Mouse (Mus musculus): ENCODE measurements around the gene Cnn2. TPM values are rescaled to one million over a fixed set of nuclear protein-coding genes. Genes with fewer than 3 reads are reported as not detected.

Cnn2 gene
- polyA plus RNA-seq, 1 experiment from 2014 or later = 296 TPM

- WGBS = 84% methylated on average over 6 of the region's 6 CpGs
Observed at GRCm38 (mm10) chr10:80011740-80012139, 23.4 kb downstream of the Cnn2 start.

GRCm38 (mm10) chr10:80013609-80014008 lies 25.2 kb downstream of the Cnn2 start:
- Histone ChIP-seq H3K27me3 (peaks cover 40% of the 10 kb centered on the region), H3K9me3 (replicated peaks) (peaks cover 9% of the 10 kb centered on the region), H3K4me2 (replicated peaks) (no peak overlapping the region), H3K27ac (replicated peaks) (no peak overlapping the region), H3K4me3 (replicated peaks) (no peak overlapping the region), H3K36me3 (peaks cover 28% of the 10 kb centered on the region), H3K9ac (no peak overlapping the region), H3K4me1 (peaks cover 7% of the 10 kb centered on the region)
- 27% methylated on average over 25 of the region's 25 CpGs for WGBS
- no peak for ATAC-seq (ENCODE audit: insufficient number of reproducible peaks, low FRiP score, low TSS enrichment, low read depth)

More at GRCm38 (mm10) chr10:80011740-80012139, 23.4 kb downstream of the Cnn2 start:
- peaks cover 28% of the 10 kb centered on the region for H3K36me3 ChIP-seq
- peaks cover 40% of the 10 kb centered on the region for H3K27me3 ChIP-seq
- no peak overlapping the region for H3K9ac ChIP-seq
- no peak overlapping the region for H3K27ac ChIP-seq (replicated peaks)
- peaks cover 5% of the 10 kb centered on the region; the same call in 1 of the 2 replicates for H3K4me1 ChIP-seq
- ATAC-seq (ENCODE audit: insufficient number of reproducible peaks, low FRiP score, low TSS enrichment, low read depth) = no peak
- no peak overlapping the region for H3K4me3 ChIP-seq (replicated peaks)
- peaks cover 9% of the 10 kb centered on the region for H3K9me3 ChIP-seq (replicated peaks)
- H3K4me2 ChIP-seq (replicated peaks) = no peak overlapping the region

- Histone ChIP-seq H3K27ac (replicated peaks) (no peak overlapping the region), H3K9ac (no peak overlapping the region), H3K36me3 (peaks cover 21% of the 10 kb centered on the region), H3K27me3 (peaks cover 44% of the 10 kb centered on the region), H3K9me3 (replicated peaks) (peaks cover 9% of the 10 kb centered on the region), H3K4me3 (replicated peaks) (no peak overlapping the region), H3K4me2 (replicated peaks) (no peak overlapping the region), H3K4me1 (peaks cover 18% of the 10 kb centered on the region)
- 0 out of 2 replicates have a peak, but pooled peaks have one; percentile 9 for ATAC-seq (ENCODE audit: insufficient number of reproducible peaks, low FRiP score, low TSS enrichment, low read depth)
- WGBS = 15% methylated on average over 28 of the region's 28 CpGs
Observed at GRCm38 (mm10) chr10:80014484-80015290, 26.3 kb downstream of the Cnn2 start.

GRCm38 (mm10) chr10:80015583-80015982 lies 27.2 kb downstream of the Cnn2 start:
- Histone ChIP-seq H3K27me3 (peaks cover 45% of the 10 kb centered on the region), H3K4me1 (peaks cover 26% of the 10 kb centered on the region), H3K36me3 (peaks cover 13% of the 10 kb centered on the region), H3K4me3 (replicated peaks) (no peak overlapping the region), H3K4me2 (replicated peaks) (no peak overlapping the region), H3K27ac (replicated peaks) (no peak overlapping the region), H3K9me3 (replicated peaks) (peaks cover 7% of the 10 kb centered on the region), H3K9ac (no peak overlapping the region)
- ATAC-seq (ENCODE audit: insufficient number of reproducible peaks, low FRiP score, low TSS enrichment, low read depth) = no peak
- WGBS = 72% methylated on average over 10 of the region's 10 CpGs

- H3K27me3 ChIP-seq = peaks cover 45% of the 10 kb centered on the region
- WGBS = 70% methylated on average over 11 of the region's 11 CpGs
Observed at GRCm38 (mm10) chr10:80016511-80016910, 28.1 kb downstream of the Cnn2 start, which contains the start of gene Arhgap45. Gene Arhgap45, plus strand, starts transcription at chr10:80016653.

GRCm38 (mm10) chr10:80016931-80017330 lies 28.5 kb downstream of the Cnn2 start:
- Histone ChIP-seq H3K4me2 (replicated peaks) (no peak overlapping the region), H3K36me3 (no peaks in the 10 kb centered on the region), H3K27me3 (peaks cover 42% of the 10 kb centered on the region), H3K4me1 (peaks cover 28% of the 10 kb centered on the region), H3K9ac (no peak overlapping the region), H3K9me3 (replicated peaks) (no peaks in the 10 kb centered on the region), H3K27ac (replicated peaks) (no peak overlapping the region), H3K4me3 (replicated peaks) (no peak overlapping the region)
- 89% methylated on average over 10 of the region's 10 CpGs for WGBS
- ATAC-seq (ENCODE audit: insufficient number of reproducible peaks, low FRiP score, low TSS enrichment, low read depth) = no peak

More at GRCm38 (mm10) chr10:80016511-80016910, 28.1 kb downstream of the Cnn2 start, which contains the start of gene Arhgap45:
- no peak within 1 kb of the TSS for H3K4me3 ChIP-seq (replicated peaks)
- H3K27ac ChIP-seq (replicated peaks) = no peak within 1 kb of the TSS
- peaks cover 3% of the 10 kb centered on the region; the same call in 1 of the 2 replicates for H3K36me3 ChIP-seq
- no peak within 1 kb of the TSS for H3K9ac ChIP-seq
- peaks cover 28% of the 10 kb centered on the region for H3K4me1 ChIP-seq
- ATAC-seq (ENCODE audit: insufficient number of reproducible peaks, low FRiP score, low TSS enrichment, low read depth) = no peak
- H3K4me2 ChIP-seq (replicated peaks) = no peak within 1 kb of the TSS
- H3K9me3 ChIP-seq (replicated peaks) = no peaks in the 10 kb centered on the region

GRCm38 (mm10) chr10:80017361-80017760 lies 29.0 kb downstream of the Cnn2 start:
- ATAC-seq (ENCODE audit: insufficient number of reproducible peaks, low FRiP score, low TSS enrichment, low read depth) = no peak
- H3K27me3 ChIP-seq = peaks cover 42% of the 10 kb centered on the region
- 55% methylated on average over 3 of the region's 3 CpGs for WGBS
- H3K4me3 ChIP-seq (replicated peaks) = no peak overlapping the region
- H3K4me2 ChIP-seq (replicated peaks) = no peak overlapping the region
- H3K9me3 ChIP-seq (replicated peaks) = no peaks in the 10 kb centered on the region
- no peaks in the 10 kb centered on the region for H3K36me3 ChIP-seq
- H3K27ac ChIP-seq (replicated peaks) = no peak overlapping the region
- H3K9ac ChIP-seq = no peak overlapping the region
- H3K4me1 ChIP-seq = peaks cover 28% of the 10 kb centered on the region

- H3K4me3 ChIP-seq (replicated peaks) = no peak overlapping the region
- H3K36me3 ChIP-seq = no peaks in the 10 kb centered on the region
- ATAC-seq (ENCODE audit: insufficient number of reproducible peaks, low FRiP score, low TSS enrichment, low read depth) = no peak
- peaks cover 40% of the 10 kb centered on the region for H3K27me3 ChIP-seq
- H3K27ac ChIP-seq (replicated peaks) = no peak overlapping the region
- no peaks in the 10 kb centered on the region for H3K9me3 ChIP-seq (replicated peaks)
- H3K4me2 ChIP-seq (replicated peaks) = no peak overlapping the region
- 78% methylated on average over 14 of the region's 14 CpGs for WGBS
- peaks cover 28% of the 10 kb centered on the region for H3K4me1 ChIP-seq
- no peak overlapping the region for H3K9ac ChIP-seq
Observed at GRCm38 (mm10) chr10:80017771-80018170, 29.4 kb downstream of the Cnn2 start.

GRCm38 (mm10) chr10:80018739-80019297 lies 30.4 kb downstream of the Cnn2 start:
- no peak for ATAC-seq (ENCODE audit: insufficient number of reproducible peaks, low FRiP score, low TSS enrichment, low read depth)
- Histone ChIP-seq H3K4me2 (replicated peaks) (peak overlapping the region; percentile 15; the same call in 1 of the 2 replicates), H3K9me3 (replicated peaks) (no peaks in the 10 kb centered on the region), H3K4me1 (peaks cover 28% of the 10 kb centered on the region), H3K4me3 (replicated peaks) (no peak overlapping the region), H3K9ac (no peak overlapping the region), H3K27me3 (peaks cover 30% of the 10 kb centered on the region), H3K27ac (replicated peaks) (no peak overlapping the region), H3K36me3 (no peaks in the 10 kb centered on the region)
- 7% methylated on average over 14 of the region's 15 CpGs for WGBS

- Histone ChIP-seq H3K9me3 (replicated peaks) (no peaks in the 10 kb centered on the region), H3K36me3 (no peaks in the 10 kb centered on the region), H3K27me3 (peaks cover 22% of the 10 kb centered on the region), H3K4me3 (replicated peaks) (peak overlapping the region; percentile 7; the same call in 1 of the 2 replicates), H3K4me2 (replicated peaks) (peak overlapping the region; percentile 15; the same call in 1 of the 2 replicates), H3K27ac (replicated peaks) (no peak overlapping the region), H3K9ac (no peak overlapping the region), H3K4me1 (peaks cover 27% of the 10 kb centered on the region)
- 0 out of 2 replicates have a peak, but pooled peaks have one; percentile 14 for ATAC-seq (ENCODE audit: insufficient number of reproducible peaks, low FRiP score, low TSS enrichment, low read depth)
- 13% methylated on average over 20 of the region's 20 CpGs for WGBS
Observed at GRCm38 (mm10) chr10:80019471-80020131, 31.2 kb downstream of the Cnn2 start.

GRCm38 (mm10) chr10:80020191-80020590 lies 31.8 kb downstream of the Cnn2 start:
- 27% methylated on average over 11 of the region's 11 CpGs for WGBS

More at GRCm38 (mm10) chr10:80020191-80020590, 31.8 kb downstream of the Cnn2 start:
- Histone ChIP-seq H3K27me3 (peaks cover 16% of the 10 kb centered on the region), H3K9me3 (replicated peaks) (no peaks in the 10 kb centered on the region), H3K27ac (replicated peaks) (no peak overlapping the region), H3K4me2 (replicated peaks) (0 out of 2 replicates have a peak overlapping the region, but pooled peaks have one; percentile 15), H3K4me3 (replicated peaks) (no peak overlapping the region), H3K4me1 (peaks cover 28% of the 10 kb centered on the region), H3K9ac (no peak overlapping the region), H3K36me3 (no peaks in the 10 kb centered on the region)
- ATAC-seq (ENCODE audit: insufficient number of reproducible peaks, low FRiP score, low TSS enrichment, low read depth) = no peak
